In genomic region chr9:15169714-15170113, GRCm38 (mm10) we compare ENCODE assay signal across 10 mouse cellular contexts. TPM values are rescaled to one million over a fixed set of nuclear protein-coding genes. Genes with fewer than 3 reads are reported as not detected.
DNase-seq lines count a peak whose midpoint lies in the region; ATAC-seq lines count a peak whose summit lies in the region.
"Had no signal": no experiment of that assay in that cellular context is flagged by ENCODE, and none has a peak within 500 bp of the region (broad histone marks: within the 10 kb centered on the region; RNA-seq: fewer than 3 reads in every experiment).

No protein-coding gene starts in this region.

- no peaks in the 10 kb centered on the region for H3K36me3 ChIP-seq in heart, embryonic 16.5 days (ENCODE audit: control insufficient read depth, insufficient read depth)

- peak overlapping the region; percentile 1; the same call in 1 of the 2 replicates for H3K4me2 ChIP-seq in heart, embryonic 16.5 days (ENCODE audit: low read depth, low read length)

- DNase-seq in CD4-positive, CD25-positive, alpha-beta regulatory T cell, adult 2 months (ENCODE audit: low read depth, low spot score): peak; percentile 38
- peak; percentile 19 for DNase-seq in layer of hippocampus, adult 11-12 months (ENCODE audit: low spot score)
- DNase-seq in layer of hippocampus, postnatal 36 days: no peak
- peak; percentile 30 for DNase-seq in Muller cell, postnatal 12 days (ENCODE audit: inconsistent ontology term)
- DNase-seq in urinary bladder, adult 18-20 months (ENCODE audit: low spot score in 2 of 2): no peak
- DNase-seq in ovary, adult 18-20 months (ENCODE audit: low spot score): no peak

- no peak for ATAC-seq in CD4-positive, CD25-positive, alpha-beta regulatory T cell, adult 4 months
- ATAC-seq in heart, embryonic 16.5 days (replicated peaks; ENCODE audit: extremely low read depth, insufficient read depth, low FRiP score): peak; percentile 55; the same call in 1 of the 2 replicates

- no peaks in the 10 kb centered on the region for H3K4me1 ChIP-seq in heart, embryonic 16.5 days (ENCODE audit: control insufficient read depth, insufficient read depth, low read length)

- no peak overlapping the region for H3K9ac ChIP-seq in heart, embryonic 16.5 days (ENCODE audit: low read length)

- WGBS in heart, embryonic 16.5 days: 25% methylated on average over 1 of the region's 1 CpGs

- no peak overlapping the region for H3K4me3 ChIP-seq in heart, embryonic 16.5 days (ENCODE audit: low read length)

- H3K27me3 ChIP-seq in heart, embryonic 16.5 days (ENCODE audit: control insufficient read depth, insufficient read depth, low read length): no peaks in the 10 kb centered on the region

- no peak overlapping the region for H3K27ac ChIP-seq in heart, embryonic 16.5 days (ENCODE audit: low read length)

- H3K9me3 ChIP-seq in heart, embryonic 16.5 days (replicated peaks; ENCODE audit: control insufficient read depth, low read length): no peaks in the 10 kb centered on the region

RNA-seq across cellular contexts. Expression of gene Hephl1, which starts 57.8 kb away (rescaled TPM):
- not detected for polyA plus RNA-seq in CD4-positive, CD25-positive, alpha-beta regulatory T cell, adult 4 months (2017; shearing (Covaris generic))
- total RNA-seq in layer of hippocampus, postnatal 36 days (2021): not detected
- polyA plus RNA-seq in heart, embryonic 16.5 days (2015; fragmentation: Nextera tagmentation; extraction: Ambion mirVana): not detected in 2 replicates
- total RNA-seq: layer of hippocampus, adult 18-20 months had no signal
- polyA plus RNA-seq: neural tube, embryonic 11.5 days had no signal

Comparison
In these comparisons a context has a peak if more than half of its experiments do, and no peak if none do; other contexts are left out.
1. DNase-seq: peak in CD4-positive, CD25-positive, alpha-beta regulatory T cell, adult 2 months (single experiment), layer of hippocampus, adult 11-12 months (single experiment) and Muller cell, postnatal 12 days (single experiment); none in layer of hippocampus, postnatal 36 days (0 of 2), urinary bladder, adult 18-20 months (0 of 2) and ovary, adult 18-20 months (single experiment).